Mouse (Mus musculus) A20 (cell line): ENCODE results near the gene Gm37240.

Experiments
- DNase-seq: peaks from one replicate; pipeline ENCODE4 v3.0.0-alpha.2; 2011; ENCODE audit warnings: low read depth, low spot score

Gm37240 gene

DNA sequence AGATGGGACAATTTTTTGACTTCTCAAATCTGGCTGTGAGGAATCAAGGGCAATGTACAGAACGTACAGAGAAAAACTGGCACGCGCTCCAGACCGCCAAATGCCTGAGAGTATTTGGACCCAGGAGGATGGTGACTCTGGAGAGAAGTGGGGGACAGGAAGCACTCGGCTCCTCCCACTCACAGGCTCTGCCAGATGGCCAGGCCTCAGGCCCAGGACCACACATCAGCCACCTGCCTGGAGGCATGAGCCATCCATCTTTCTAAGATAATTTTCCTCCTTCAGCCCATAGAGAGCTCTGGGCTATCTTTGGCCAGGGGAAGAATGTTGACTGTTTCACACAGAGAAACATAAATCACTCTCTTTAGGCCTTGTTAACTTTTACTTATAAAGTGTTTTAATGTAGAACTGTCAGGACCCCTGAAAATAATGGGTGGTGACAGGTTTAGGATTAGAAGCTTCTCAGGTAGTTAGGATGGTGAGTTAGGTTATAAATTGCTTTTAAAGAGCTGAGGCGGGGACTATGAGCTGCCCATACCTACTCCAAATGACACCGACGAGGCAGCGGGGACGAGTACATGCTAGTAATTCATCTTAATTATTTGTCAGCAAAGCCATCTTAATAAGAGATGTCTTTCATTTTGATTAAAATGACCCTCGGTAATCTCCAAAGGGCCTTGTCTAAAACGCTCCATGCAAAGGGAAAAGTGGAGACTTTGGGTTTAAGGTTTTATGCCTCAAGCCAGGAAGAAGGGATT, 546.0 kb downstream of the Gm37240 start:
- no peak for DNase-seq

DNA sequence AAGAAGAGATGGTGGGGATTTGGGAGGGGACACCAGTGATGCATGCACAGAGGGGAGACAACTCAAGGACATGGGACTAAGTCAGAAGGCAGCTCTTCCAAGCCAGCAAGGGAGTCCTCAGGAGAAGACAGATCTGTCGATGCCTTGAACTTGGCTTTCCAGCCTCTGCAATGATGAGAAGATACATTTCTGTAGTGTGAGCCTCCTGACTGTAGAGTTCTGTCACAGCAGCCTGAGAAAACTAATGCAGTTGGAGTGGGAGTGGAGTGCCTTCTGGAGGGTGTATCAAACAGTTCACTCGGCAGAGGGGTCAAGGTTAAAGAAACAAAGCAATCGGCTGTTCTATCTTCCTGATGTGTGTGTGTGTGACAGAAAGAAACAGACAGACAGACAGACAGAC, 546.8 kb downstream of the Gm37240 start:
- no peak for DNase-seq

DNA sequence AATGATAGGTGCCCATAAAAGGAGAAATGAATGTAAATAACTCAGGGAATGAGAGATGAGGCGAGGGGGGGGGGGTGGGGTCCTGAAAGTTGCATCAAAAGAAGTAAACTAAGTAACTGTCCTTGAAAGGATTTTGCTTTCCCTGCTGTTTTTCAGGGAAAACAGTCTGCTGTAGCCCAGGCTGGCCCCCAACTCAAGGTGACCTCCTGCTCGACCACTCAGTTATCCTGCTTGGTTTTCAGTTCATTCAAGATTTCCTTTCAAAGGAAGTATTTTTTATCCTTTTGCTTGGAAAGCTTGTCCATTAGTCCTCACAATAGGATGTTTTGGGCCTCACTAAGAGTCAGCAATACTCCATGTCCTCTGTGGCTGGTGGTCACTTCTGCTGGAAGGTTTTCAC, 547.4 kb downstream of the Gm37240 start:
- no peak for DNase-seq

DNA sequence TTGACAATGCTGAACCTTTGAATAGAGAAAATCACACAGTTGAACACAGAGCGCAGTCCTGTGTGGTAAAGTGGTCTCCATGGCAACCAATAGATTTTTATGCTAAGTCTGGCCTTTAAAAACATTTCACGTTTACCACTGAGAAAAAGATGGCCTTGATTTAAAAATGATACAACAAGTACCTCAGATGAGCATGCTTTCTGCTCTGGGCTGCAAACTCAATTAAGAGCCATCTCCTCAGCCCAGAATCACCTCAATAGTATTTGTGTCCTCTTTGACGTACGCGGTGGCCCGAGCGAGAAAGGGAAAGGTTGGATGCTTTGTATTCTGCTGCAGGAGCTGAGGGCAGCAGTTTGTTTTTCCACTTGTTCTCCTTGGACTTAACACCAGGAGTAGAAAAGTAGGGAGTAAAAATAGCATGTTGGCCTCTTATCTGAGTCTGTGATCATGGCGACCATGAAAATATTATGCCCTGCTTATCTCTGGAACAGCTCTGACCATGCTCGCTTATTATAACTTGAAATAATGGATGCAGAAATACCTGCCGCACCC, 548.0 kb downstream of the Gm37240 start:
- no peak for DNase-seq

DNA sequence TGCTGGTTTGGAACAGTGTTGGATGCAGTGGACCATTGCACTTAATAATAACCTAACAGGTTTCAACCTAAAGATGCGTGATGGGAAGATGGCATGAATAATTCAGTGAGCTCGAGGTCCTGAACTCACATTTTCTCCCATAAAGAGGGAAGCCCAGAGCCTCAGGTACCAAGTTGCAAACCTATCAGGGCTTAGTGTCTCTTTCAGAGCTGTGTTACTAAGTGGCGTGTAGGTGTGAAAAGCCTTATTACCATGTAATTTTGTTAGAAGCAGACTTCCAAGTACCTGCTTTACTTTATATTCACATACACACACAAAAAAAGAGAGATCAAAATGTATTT, 548.6 kb downstream of the Gm37240 start:
- DNase-seq, result no peak

DNA sequence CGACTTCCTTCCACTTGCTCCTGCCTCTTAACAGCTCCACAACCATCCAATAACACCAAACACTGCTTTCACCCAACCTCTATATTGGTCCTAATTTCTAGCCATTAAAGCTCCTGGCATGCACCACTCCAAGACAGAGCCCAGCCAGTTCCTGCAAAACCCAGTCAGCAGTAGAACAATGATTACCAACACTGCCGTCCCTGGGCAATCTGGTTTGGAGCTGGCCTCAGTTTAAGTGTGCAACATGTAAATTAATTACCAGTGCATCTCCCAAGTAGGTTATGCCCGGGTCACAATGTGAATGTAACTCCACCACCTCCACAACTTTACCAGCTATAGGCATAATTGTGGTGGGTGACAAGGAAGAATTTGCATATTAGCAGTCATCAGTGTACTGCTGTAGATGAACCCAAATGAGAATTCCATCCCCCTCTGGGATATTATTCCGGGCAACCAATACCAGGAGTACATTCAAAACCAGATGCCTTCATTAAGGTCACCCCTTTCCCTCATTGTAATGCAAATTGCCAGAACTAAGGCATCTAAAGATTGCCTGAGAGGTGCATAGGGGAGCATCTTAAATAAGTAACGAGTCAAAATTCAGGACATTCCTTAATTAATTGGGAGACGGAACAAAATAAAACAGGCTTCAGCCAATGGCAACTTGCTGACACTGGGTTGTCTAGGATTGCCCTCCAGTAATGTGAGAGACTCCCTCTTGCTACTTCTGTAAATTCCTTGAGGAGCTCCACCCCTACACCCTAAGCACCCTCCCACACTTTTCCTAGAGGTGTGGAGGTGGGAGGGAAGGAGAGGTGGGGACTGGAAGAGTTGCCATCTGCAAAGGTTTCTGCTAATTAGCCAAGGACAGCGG, 549.2 kb downstream of the Gm37240 start:
- no peak for DNase-seq

DNA sequence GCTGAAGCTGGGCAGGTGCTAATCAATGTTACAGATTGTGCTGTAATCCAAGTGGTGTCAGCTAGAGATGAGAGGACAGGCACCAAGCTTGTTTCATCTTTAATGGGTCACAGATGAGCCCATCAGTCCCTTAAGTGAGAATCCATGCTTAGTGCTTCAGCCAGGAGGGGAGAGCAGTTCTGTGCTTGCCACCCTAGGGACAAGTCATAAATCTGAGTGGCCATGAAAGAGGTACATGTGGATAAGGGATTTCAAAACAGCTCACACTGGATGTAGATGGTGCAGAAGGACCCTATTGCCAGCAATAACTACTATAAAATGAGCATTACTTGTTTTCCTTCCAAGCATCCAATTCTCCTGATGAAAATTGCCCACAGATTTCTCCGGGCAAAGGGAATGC, 551.8 kb downstream of the Gm37240 start:
- no peak for DNase-seq

DNA sequence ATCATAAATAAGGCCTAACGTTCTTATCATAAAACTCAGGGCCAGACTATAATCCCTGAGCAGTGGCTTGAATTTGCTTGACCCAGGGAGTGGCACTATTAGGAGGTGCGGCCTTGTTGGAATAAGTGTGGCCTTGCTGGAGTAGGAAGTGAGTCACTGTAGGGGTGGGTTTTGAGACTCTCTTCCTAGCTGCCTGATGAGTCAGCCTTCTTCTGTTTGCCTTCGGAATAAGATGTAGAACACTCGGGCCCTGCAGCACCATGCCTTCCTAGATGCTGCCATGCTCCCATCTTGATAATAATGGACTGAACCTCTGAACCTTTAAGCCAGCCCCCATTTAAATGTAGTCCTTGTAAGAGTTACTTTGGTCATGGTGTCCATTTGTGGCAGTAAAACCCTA, 555.0 kb downstream of the Gm37240 start:
- DNase-seq, result no peak

DNA sequence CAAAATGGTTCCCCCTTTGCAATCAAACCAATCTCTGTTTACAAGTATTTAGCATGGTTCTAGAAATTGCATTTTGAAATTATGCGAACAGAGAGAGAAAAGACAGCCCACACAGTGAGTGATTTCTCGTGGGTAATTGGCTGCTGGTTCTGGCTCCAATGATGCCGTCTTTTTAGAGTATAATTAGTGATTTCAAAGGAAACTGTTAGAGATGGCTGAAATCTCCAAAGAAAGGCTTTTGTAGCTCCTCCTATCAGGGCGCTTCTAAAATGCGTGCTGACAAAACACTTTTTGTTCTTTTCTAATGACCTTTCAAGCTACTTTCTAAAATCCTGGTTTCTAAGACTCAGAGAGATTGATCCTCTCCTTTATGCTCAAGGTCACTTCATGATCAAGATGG, 569.1 kb downstream of the Gm37240 start:
- DNase-seq, result no peak

DNA sequence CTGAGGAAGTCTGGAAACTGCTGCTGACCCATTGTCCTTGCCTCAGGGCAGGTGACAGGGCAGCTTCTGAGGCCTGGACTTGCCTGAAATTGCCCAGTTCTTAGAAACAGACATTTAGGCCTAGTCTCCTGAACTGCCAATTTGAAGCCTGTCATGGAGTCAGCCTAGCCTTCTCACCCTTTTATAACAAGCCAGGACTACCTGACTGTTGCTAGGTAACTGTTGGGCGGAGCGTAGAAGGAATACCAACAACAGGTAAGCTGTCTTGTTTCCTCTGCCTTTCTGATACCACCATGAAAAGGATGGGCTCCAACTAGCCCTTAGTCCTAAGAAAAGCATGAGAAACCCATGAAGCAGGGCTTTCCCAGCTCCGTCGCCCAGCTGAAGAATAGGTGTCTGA, 570.0 kb downstream of the Gm37240 start:
- no peak for DNase-seq

DNA sequence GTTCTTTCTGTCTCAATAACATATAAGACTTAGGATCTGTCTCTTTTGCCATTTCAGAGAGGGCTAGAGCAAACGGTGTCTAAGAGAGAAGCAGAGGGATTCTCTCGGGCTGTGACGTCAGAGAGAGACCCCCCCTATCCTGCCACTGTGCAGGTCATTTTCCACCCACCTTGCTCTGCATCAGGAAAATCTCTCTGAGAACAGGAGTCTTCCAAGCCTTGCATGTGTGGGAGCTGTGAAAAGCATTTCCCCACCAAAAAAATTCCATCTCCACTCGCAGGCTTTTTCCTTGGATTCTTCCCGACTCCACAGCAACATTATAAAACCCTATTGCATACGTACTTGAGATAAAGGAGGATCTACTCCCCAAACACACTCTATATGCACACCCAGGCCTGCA, 572.4 kb downstream of the Gm37240 start:
- no peak for DNase-seq

DNA sequence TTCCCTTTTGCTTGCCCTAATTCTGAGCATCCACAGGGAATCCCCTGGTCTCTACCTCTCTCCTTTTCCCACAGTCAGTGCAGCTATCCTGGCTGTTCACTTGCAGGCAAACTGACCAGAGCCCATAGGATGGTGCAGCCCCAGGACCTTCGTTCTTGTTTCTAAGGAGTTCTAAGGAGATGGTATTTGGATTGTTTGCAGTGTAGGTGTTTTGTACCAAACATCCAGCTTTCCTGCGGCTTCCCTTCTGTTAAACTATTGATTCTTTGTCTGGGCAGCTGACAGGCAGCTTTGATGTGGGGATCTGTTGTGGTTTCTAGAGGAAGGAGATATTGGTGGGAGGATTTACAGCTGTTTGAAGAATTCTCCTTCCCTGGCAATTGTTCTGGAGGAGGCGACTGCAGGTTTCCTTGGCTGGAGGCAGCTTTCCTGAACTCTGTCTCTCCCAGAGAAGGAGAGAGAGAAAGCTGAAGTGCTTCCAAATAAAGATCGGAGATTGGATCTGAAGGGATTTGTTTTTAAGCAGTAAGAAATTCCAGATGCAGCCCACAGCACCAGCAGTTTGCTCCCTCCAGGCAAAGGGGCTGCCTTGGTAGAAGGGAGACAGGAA, 573.6 kb downstream of the Gm37240 start:
- DNase-seq, result no peak

DNA sequence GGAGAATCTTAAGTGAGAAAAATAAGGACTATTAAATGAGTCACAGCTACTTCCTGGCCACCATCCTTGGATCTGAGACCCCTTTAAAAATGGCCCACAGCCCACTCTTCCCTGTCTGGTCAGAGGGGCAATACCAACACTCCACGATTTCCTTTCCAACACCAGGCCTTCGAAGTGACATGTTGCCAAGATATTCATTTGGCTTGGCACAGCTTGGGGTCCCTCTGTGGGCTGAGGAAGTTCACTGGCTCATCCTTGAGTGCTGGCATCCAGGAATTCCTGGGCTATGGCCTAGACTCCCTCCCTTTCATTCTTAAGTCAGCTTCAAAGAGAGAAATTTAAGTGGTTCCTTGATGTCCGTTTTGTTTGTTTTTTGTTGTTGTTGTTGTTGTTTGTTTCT, 576.1 kb downstream of the Gm37240 start:
- no peak for DNase-seq

DNA sequence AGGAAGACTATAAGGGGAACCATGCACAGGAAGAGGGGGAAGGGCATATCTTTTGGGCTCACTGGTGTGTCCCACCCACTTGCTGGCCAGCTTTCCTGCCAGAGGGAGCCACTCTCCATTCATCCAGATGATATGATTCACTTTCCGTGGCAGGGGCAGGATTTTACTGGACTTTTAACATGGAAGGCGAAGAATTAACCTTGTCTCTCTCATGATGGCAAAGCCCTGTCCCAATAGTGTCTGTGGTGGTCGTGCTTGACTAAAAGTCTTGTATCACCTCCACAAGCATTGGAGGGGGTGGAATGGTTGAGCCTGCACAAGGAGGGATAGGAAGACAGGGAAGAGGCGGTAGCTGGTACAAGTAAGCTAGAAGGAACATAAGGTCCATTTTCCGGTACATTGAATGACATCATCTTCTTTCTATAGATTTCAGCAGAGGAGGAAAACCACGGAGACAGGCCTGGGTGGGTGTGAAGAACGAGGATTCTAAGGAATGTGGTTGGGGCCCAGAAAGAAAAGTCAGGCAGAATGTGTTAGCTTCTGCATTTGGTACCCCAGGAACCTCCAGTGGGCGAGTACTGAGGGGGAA, 576.8 kb downstream of the Gm37240 start:
- DNase-seq, result no peak

DNA sequence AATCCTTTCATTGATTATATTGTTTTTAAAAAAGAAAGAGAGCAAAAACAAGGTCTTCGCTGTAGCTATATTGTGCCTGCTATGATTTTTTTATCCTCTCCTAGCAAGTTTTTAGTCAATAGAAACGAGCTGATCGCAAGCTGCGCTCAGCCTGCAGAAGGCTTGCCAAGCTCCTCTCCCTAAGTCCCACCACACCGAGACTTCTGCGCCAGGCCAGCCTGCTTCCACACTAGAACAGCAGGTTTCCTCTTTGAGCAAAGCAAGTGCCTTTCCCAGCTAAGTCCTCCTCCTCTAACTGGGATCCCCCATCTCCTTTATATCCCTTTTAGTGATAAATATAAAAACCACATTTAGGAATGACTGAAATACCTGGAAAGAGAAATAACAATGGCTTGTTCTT, 578.1 kb downstream of the Gm37240 start:
- DNase-seq, result no peak

DNA sequence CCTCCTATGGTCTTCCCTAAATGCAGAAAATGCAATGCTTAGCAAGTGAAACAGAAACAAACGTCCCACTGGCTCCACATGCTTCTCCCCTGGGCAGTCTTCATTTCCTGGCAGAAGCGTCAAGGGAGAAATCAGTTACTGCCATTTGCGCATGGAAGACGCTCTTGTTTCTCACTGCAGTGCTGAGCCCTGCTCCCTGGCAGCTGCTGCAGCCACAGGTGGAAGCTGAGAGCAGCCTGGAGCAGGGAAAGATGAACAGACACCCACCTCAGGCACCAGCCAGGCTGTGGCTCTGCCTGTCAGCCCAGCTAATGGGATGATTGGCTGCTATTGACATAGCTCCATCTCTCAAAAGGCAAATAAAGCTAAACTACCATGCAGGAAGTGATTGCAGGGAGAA, 578.6 kb downstream of the Gm37240 start:
- no peak for DNase-seq

DNA sequence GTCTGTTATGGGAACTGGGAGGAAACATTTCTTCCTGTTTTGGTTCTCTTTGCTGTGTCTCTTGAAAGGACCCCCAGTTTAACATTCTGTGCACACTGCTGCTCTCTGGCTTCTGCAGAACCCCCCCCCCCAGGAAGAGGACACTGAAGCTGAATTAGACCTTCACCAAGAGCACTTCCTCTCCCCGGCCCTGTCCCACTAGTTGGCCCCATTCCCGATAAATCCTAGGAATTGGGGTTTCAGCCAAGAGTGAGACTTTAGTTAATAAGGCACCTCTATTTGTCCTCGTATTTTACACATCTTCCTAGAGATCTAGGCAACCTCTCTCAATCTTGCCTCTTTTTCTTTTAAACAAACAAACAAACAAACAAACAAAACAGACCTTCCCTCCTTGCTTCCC, 585.5 kb downstream of the Gm37240 start:
- no peak for DNase-seq

DNA sequence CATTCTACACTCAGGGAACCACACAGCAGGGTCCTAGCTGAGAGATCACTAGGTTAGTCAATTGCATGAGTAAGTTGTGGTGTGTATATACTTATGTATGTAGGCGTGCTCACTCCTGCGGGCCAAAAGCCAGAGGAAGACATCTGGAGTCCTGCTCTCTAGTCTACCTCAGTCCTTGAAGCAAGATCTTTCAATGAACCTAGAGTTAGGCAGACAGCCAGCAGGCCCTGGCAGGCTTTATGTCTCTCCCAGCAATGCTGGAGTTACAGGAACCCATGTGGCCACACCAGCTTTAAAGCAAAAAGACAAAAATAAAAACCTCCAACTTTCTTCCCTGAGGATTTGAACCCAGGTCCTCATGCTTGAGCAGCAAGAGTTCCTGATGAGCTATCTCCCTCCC, 586.0 kb downstream of the Gm37240 start:
- no peak for DNase-seq

DNA sequence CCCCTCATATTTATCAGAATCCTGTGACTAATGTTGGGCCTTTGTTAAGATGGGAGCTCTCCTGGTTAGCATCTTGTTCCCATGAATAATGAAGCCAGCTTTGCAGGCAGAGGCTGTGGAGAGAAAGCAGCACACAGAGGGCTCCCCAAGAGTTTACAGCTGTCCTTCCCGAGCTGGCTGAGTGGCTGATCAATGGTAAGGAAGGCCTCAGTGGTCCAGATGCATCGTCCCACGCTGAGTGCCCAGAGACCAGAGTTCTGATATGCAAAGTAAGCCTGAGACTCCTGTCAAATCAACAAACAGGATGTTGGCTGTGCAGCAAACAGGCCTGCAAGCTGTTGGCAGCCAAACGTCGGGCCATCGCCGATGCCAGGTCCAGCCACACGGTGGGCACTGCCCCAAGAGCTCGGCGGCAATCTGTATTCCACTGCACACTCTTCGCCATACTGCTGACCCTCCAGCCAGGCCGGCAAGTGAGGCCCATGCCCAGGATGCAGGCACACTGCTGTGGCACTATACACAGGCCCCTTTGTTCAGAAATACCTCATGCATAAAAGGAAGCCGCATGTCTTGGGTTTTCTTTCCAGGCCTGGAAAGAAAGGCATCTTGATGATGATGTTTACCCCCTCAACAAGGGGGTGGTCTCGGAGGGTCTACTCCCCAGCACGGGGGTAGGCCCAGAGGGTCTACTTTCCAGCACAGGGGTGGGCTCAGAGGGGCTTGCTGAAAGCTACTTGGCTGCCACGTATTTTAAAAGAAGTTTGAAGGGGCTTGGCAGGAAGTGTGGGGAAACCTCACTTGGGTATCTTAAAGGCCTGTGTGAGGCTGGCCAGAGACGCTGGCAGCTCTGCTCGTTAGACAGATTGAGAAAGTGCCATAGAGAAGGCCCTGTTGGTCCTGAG, 587.4 kb downstream of the Gm37240 start:
- DNase-seq, result no peak

DNA sequence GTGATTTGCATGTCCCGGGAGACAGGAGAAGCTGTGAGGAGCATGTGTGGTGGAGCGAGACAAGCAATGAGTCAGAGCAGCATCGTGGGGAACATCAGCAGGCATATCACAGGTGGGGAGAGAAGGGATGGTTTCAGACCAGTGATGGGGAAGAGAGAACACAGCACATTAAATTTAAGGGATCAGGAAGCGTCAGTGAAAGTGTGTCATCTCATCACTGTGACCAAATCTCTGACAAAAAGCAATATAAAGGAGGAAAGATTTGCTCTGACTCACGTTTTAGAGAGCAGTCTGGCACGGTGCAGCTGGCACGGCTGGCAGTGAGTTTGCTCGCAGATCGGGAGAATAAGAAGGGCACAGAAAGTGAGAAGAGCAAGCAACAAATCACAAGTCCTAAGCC, 592.1 kb downstream of the Gm37240 start:
- DNase-seq, result no peak

DNA sequence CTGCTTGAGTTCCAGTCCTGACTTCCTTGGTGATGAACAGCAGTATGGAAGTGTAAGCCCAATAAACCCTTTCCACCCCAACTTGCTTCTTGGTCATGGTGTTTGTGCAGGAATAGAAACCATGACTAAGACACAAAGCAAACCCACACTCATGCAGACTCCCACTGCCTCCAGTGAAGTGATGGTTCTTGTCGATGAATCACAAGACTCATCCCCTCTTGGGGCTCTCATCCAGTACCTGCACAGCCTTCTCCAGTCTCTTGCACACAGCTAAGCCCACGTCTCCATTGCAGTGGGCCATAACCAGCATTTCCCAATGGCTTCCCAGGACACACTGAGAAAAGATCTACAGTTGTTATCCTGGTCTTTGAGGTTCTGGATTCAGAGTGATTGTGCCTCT, 599.7 kb downstream of the Gm37240 start:
- DNase-seq, result no peak
